Comparison of ENCODE assay signal across 22 mouse cellular contexts in genomic region chr11:21102273-21103005, GRCm38 (mm10). TPM values are rescaled to one million over a fixed set of nuclear protein-coding genes. Genes with fewer than 3 reads are reported as not detected.
DNase-seq lines count a peak whose midpoint lies in the region; ATAC-seq lines count a peak whose summit lies in the region.
"Had no signal": no experiment of that assay in that cellular context is flagged by ENCODE, and none has a peak within 500 bp of the region (broad histone marks: within the 10 kb centered on the region; RNA-seq: fewer than 3 reads in every experiment).

No protein-coding gene starts in this region.

- no peaks in the 10 kb centered on the region for H3K4me1 ChIP-seq in forebrain, embryonic 10.5 days

- ATAC-seq in activated CD4-positive, CD25-positive, alpha-beta regulatory T cell, adult 4 months = peak; percentile 43
- ATAC-seq in inflammation-experienced regulatory T-cells, adult 6 months = peak; percentile 57
- ATAC-seq: forebrain, embryonic 15.5 days; hindbrain, postnatal 0 days; intestine, embryonic 16.5 days had no signal

- no peaks in the 10 kb centered on the region for H3K27me3 ChIP-seq in forebrain, embryonic 10.5 days (ENCODE audit: poor library complexity, severe bottlenecking)
- H3K27me3 ChIP-seq: embryonic facial prominence, embryonic 13.5 days; forebrain, embryonic 15.5 days; heart, embryonic 15.5 days; hindbrain, embryonic 13.5 days had no signal

- H3K9me3 ChIP-seq in forebrain, embryonic 10.5 days = no peaks in the 10 kb centered on the region
- H3K9me3 ChIP-seq: embryonic facial prominence, embryonic 13.5 days; forebrain, embryonic 15.5 days; heart, embryonic 15.5 days; hindbrain, embryonic 13.5 days had no signal

- no peak overlapping the region for H3K27ac ChIP-seq in forebrain, embryonic 10.5 days
- H3K27ac ChIP-seq: embryonic facial prominence, embryonic 13.5 days; forebrain, embryonic 15.5 days; heart, adult 2 months; heart, embryonic 15.5 days; hindbrain, embryonic 13.5 days; hindbrain, postnatal 0 days had no signal

- 94% methylated on average over 6 of the region's 6 CpGs for WGBS in forebrain, embryonic 10.5 days

- H3K4me3 ChIP-seq in forebrain, embryonic 10.5 days = no peak overlapping the region
- H3K4me3 ChIP-seq: embryonic facial prominence, embryonic 13.5 days; forebrain, embryonic 15.5 days; heart, adult 2 months; heart, embryonic 15.5 days; hindbrain, embryonic 13.5 days had no signal

- peak; percentile 29 to 55 for DNase-seq in frontal cortex, adult 2 months (ENCODE audit: extremely low spot score in 1 of 2, low spot score in 1 of 2)
- DNase-seq in frontal cortex, postnatal 25 days (ENCODE audit: low spot score in 2 of 2) = no peak
- DNase-seq in CD4-positive helper T cell, adult 2 months (ENCODE audit: low read depth, low spot score) = peak; percentile 81
- DNase-seq in forebrain, embryonic 10.5 days (ENCODE audit: extremely low spot score, low spot score) = no peak
- no peak for DNase-seq in MN1 (ENCODE audit: low spot score)
- no peak for DNase-seq in adrenal gland, adult (ENCODE audit: inconsistent age in 2 of 2, low spot score in 1 of 2)
- DNase-seq: adrenal gland, postnatal 14 days; cerebellum, adult 18-20 months; cerebellum, adult 9-11 months; cerebellum, postnatal 36 days; gastrocnemius, postnatal 14 days; heart, adult 2 months; heart, postnatal 14 days; kidney, adult 9 months had no signal

- H3K36me3 ChIP-seq in forebrain, embryonic 10.5 days (replicated peaks) = peaks cover 24% of the 10 kb centered on the region
- H3K36me3 ChIP-seq: heart, embryonic 15.5 days had no signal

RNA-seq across cellular contexts. Expression of gene Peli1, which starts 11.3 kb away (rescaled TPM):
- polyA plus RNA-seq in frontal cortex, adult 2 months (2012; rRNA removed) = 29.1 and 32.7 TPM in 2 replicates
- polyA plus RNA-seq in activated CD4-positive, CD25-positive, alpha-beta regulatory T cell, adult 4 months (2017; shearing (Covaris generic)) = 10 to 100 TPM; 55.7 to 80.7 TPM
- 10 to 100 TPM; 41.6 to 97.7 (median 96.1) TPM for polyA plus RNA-seq in inflammation-experienced regulatory T-cells, adult 6 months (2017; shearing (Covaris generic))
- polyA plus RNA-seq in forebrain, embryonic 10.5 days (2016; fragmentation: Nextera tagmentation; extraction: Ambion mirVana) = 53.2 and 59.5 TPM in 2 replicates

Comparison
In these comparisons a context has a peak if more than half of its experiments do, and no peak if none do; other contexts are left out.
1. DNase-seq: peak in frontal cortex, adult 2 months (2 of 2) and CD4-positive helper T cell, adult 2 months (single experiment); none in frontal cortex, postnatal 25 days (0 of 2), forebrain, embryonic 10.5 days (single experiment), MN1 (single experiment) and adrenal gland, adult (0 of 2).